In the genomic region with DNA sequence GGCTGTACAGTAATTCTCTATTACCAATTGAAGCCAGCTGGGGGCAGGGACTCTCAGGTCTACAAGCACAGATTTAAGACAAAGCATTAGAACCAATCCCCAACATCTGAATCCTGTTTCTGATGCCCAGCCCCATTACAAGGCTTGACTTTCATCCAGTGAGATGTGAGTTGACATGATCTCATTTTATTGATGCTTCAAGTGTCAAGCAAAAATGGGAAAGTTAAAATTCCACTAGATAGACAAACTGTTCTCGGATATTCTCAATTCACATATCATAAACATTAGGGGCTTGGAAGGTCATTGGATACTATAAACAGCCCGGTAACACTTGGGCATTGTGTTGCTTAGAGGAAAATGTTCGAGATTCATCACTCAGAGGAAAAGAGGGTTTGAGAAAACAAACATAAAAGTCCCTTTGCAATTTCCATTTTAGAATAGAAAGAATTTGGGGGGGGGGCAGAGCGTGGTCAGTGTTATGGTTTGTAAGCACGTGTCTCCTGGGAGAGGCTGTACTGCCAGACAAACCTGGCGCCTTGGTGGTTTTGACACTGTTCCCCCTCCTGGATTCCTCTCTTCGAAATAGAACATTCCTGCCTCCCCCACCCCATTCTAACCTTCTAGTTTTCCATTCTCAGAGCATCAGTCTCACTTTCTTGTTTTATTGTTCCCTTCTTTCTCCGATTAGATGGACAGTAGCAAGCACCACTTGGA, we compare ENCODE assay signal across 19 mouse cellular contexts.
DNase-seq lines count a peak whose midpoint lies in the region; ATAC-seq and TF ChIP-seq lines count a peak whose summit lies in the region.
"Had no signal": no experiment of that assay in that cellular context is flagged by ENCODE, and none has a peak within 500 bp of the region (broad histone marks: within the 10 kb centered on the region; RNA-seq: fewer than 3 reads in every experiment).

No protein-coding gene starts in this region.

- no peaks in the 10 kb centered on the region for H3K9me3 ChIP-seq in lung, embryonic 16.5 days (ENCODE audit: control insufficient read depth, low read length)
- H3K9me3 ChIP-seq: forebrain, embryonic 10.5 days; liver, embryonic 13.5 days; neural tube, embryonic 15.5 days had no signal

- no peak for DNase-seq in gastrocnemius, adult 2 months
- no peak for DNase-seq in gastrocnemius, postnatal 36 days
- DNase-seq in layer of hippocampus, adult 9-10 months (ENCODE audit: low spot score), result no peak
- no peak for DNase-seq in ovary, adult 18-20 months (ENCODE audit: low spot score)
- DNase-seq: cerebellum, adult 2 months; cerebellum, postnatal 36 days; forebrain, postnatal 0 days; kidney, adult 2 months; kidney, postnatal 10 days; left cerebral cortex, postnatal 4 days; liver, embryonic 13.5 days; right cerebral cortex, postnatal 14 days; thymus, postnatal 36 days had no signal

- no peaks in the 10 kb centered on the region for H3K36me3 ChIP-seq in lung, embryonic 16.5 days (ENCODE audit: control insufficient read depth, insufficient read depth, low read length)
- H3K36me3 ChIP-seq in macrophage (ENCODE audit: inconsistent target), result no peaks in the 10 kb centered on the region
- H3K36me3 ChIP-seq: forebrain, embryonic 10.5 days; liver, embryonic 13.5 days; neural tube, embryonic 15.5 days had no signal

- H3K27ac ChIP-seq in gastrocnemius, adult 2 months, result peak overlapping the region; percentile 71
- peak overlapping the region; percentile 97 for H3K27ac ChIP-seq in bone marrow macrophage, adult 2 months (ENCODE audit: insufficient read depth, low read depth, low read length)
- peak overlapping the region; percentile 78 for H3K27ac ChIP-seq in lung, embryonic 16.5 days (ENCODE audit: low read length)
- H3K27ac ChIP-seq in macrophage, result peak overlapping the region; percentile 55; the same call in 1 of the 2 replicates
- H3K27ac ChIP-seq: forebrain, embryonic 10.5 days; liver, embryonic 13.5 days; neural tube, embryonic 15.5 days had no signal

- WGBS in lung, embryonic 16.5 days, result 28% methylated on average over 8 of the region's 8 CpGs
- WGBS in macrophage (ENCODE audit: missing documents), result 56% methylated on average over 8 of the region's 8 CpGs

- TF ChIP-seq CTCF in gastrocnemius, adult 2 months (IDR thresholded peaks at IDR 0.05), result no peak
- no peak for TF ChIP-seq CTCF in bone marrow macrophage, adult 2 months (IDR thresholded peaks at IDR 0.05; ENCODE audit: low read depth, low read length)

- no peak for TF ChIP-seq POLR2A in bone marrow macrophage, adult 2 months (IDR thresholded peaks at IDR 0.05; ENCODE audit: borderline replicate concordance, low read depth, low read length)

- no peak overlapping the region for H3K9ac ChIP-seq in lung, embryonic 16.5 days (ENCODE audit: low read length)
- H3K9ac ChIP-seq: forebrain, postnatal 0 days; liver, embryonic 13.5 days; neural tube, embryonic 15.5 days had no signal

- H3K27me3 ChIP-seq in lung, embryonic 16.5 days (ENCODE audit: control insufficient read depth, insufficient read depth, low read depth, low read length), result no peaks in the 10 kb centered on the region
- H3K27me3 ChIP-seq: liver, embryonic 13.5 days; neural tube, embryonic 15.5 days had no signal

- intact Hi-C loops in gastrocnemius, adult 2 months (cut with DNase I), result no loop called here
- intact Hi-C loops in gastrocnemius, postnatal 36 days (cut with DNase I), result no loop called here

- ATAC-seq in lung, embryonic 16.5 days (ENCODE audit: low read depth), result peak; percentile 68
- ATAC-seq: forebrain, postnatal 0 days; midbrain, embryonic 16.5 days had no signal

- 0 out of 2 replicates have a peak overlapping the region, but pooled peaks have one; percentile 3 for H3K4me2 ChIP-seq in lung, embryonic 16.5 days (ENCODE audit: low read depth, low read length)
- H3K4me2 ChIP-seq: liver, embryonic 13.5 days; neural tube, embryonic 15.5 days had no signal

- peaks cover 41% of the 10 kb centered on the region for H3K4me1 ChIP-seq in bone marrow macrophage, adult 2 months (ENCODE audit: control insufficient read depth, insufficient read depth, low read length)
- H3K4me1 ChIP-seq in lung, embryonic 16.5 days (replicated peaks; ENCODE audit: control insufficient read depth, insufficient read depth, low read length), result peaks cover 15% of the 10 kb centered on the region
- H3K4me1 ChIP-seq: liver, embryonic 13.5 days; neural tube, embryonic 15.5 days had no signal

- H3K4me3 ChIP-seq in gastrocnemius, adult 2 months, result no peak overlapping the region
- no peak overlapping the region for H3K4me3 ChIP-seq in bone marrow macrophage, adult 2 months (ENCODE audit: insufficient read depth, low read length)
- H3K4me3 ChIP-seq in lung, embryonic 16.5 days (ENCODE audit: low read length), result no peak overlapping the region
- no peak overlapping the region for H3K4me3 ChIP-seq in macrophage (ENCODE audit: inconsistent target)
- H3K4me3 ChIP-seq: forebrain, embryonic 10.5 days; liver, embryonic 13.5 days; neural tube, embryonic 15.5 days had no signal

- H3K79me2 ChIP-seq in macrophage (ENCODE audit: inconsistent target), result no peaks in the 10 kb centered on the region
